Mouse (Mus musculus) intestine, postnatal 0 days (tissue): ENCODE results near the gene Med11. TPM values are rescaled to one million over a fixed set of nuclear protein-coding genes. Genes with fewer than 3 reads are reported as not detected.
A peak's percentile ranks its signal among the peaks of the same experiment; 100 is the strongest.

Experiments
- ATAC-seq: fragments of 200-750 bp; cut with Nextera tagmentation; 2 replicates; pipeline ENCODE4 v1.8.0; 2017; ENCODE audit warnings: mild to moderate bottlenecking, moderate TSS enrichment, moderate library complexity
- H3K27ac ChIP-seq: fragments of 300-500 bp; sonication (generic); 2 replicates; pipeline ENCODE4 v1.5.1; 2014; ENCODE audit warnings: mild to moderate bottlenecking, low read depth, low read length, moderate library complexity
- H3K27me3 ChIP-seq: fragments of 300-500 bp; sonication (generic); replicated peaks from 2 replicates; pipeline ENCODE4 v1.6.1; 2014; ENCODE audit warnings: low read length, mixed read lengths; ENCODE audit not compliant: control insufficient read depth, insufficient read depth
- H3K36me3 ChIP-seq: fragments of 300-500 bp; sonication (generic); 2 replicates; pipeline ENCODE4 v1.6.1; 2014; ENCODE audit warnings: mild to moderate bottlenecking, moderate library complexity; ENCODE audit not compliant: control insufficient read depth, insufficient read depth
- H3K4me1 ChIP-seq: fragments of 300-500 bp; sonication (generic); replicated peaks from 2 replicates; pipeline ENCODE4 v1.6.1; 2014; ENCODE audit warnings: antibody characterized with exemption, low read length, mixed read lengths; ENCODE audit not compliant: control insufficient read depth, insufficient read depth
- H3K4me2 ChIP-seq: fragments of 300-500 bp; sonication (generic); replicated peaks from 2 replicates; pipeline ENCODE4 v1.6.1; 2014; ENCODE audit warnings: low read depth, mild to moderate bottlenecking, moderate library complexity
- H3K4me3 ChIP-seq: fragments of 300-500 bp; sonication (generic); 2 replicates; pipeline ENCODE4 v1.5.1; 2014; ENCODE audit warnings: low read depth, low read length
- H3K9ac ChIP-seq: fragments of 300-500 bp; sonication (generic); 2 replicates; pipeline ENCODE4 v1.6.1; 2014; ENCODE audit warnings: mild to moderate bottlenecking, low read depth, low read length
- H3K9me3 ChIP-seq: fragments of 300-500 bp; sonication (generic); 2 replicates; pipeline ENCODE4 v1.6.1; 2016; ENCODE audit warnings: mixed run types; ENCODE audit not compliant: control insufficient read depth
- CTCF ChIP-seq: sonication (generic); IDR thresholded peaks from 2 replicates; pipeline ENCODE4 v1.5.1; 2016; ENCODE audit warnings: low read depth, mild to moderate bottlenecking, control low read depth, antibody characterized with exemption, moderate library complexity
- WGBS: fragments of 180-500 bp; shearing (Covaris S2); extraction: QIAGEN DNeasy Blood & Tissue Kit; methylation state at CpG from one replicate; pipeline ENCODE4 v1.1.7; 2014; 5-methylcytosine and 5-hydroxymethylcytosine counted together
- polyA plus RNA-seq: library from polyadenylated mRNA; unstranded; fragments of >200 nt; fragmentation: Nextera tagmentation; extraction: Ambion mirVana; gene quantifications from 2 replicates; pipeline ENCODE4 v1.2.1, GENCODE M21; 2015

The Med11 gene
- polyA plus RNA-seq, 1 experiment from 2014 or later: 30.7 TPM

GRCm38 (mm10) chr11:70453261-70454044 is 1.7 kb downstream of the Med11 start:
- Histone ChIP-seq H3K9me3 (no peaks in the 10 kb centered on the region), H3K4me3 (no peak overlapping the region), H3K4me1 (no peaks in the 10 kb centered on the region), H3K9ac (no peak overlapping the region), H3K27ac (no peak overlapping the region), H3K27me3 (no peaks in the 10 kb centered on the region), H3K4me2 (peak overlapping the region; percentile 76), H3K36me3 (peaks cover 8% of the 10 kb centered on the region)
- WGBS: 76% methylated on average over 9 of the region's 9 CpGs
- no peak for TF ChIP-seq CTCF
- no peak for ATAC-seq

DNA sequence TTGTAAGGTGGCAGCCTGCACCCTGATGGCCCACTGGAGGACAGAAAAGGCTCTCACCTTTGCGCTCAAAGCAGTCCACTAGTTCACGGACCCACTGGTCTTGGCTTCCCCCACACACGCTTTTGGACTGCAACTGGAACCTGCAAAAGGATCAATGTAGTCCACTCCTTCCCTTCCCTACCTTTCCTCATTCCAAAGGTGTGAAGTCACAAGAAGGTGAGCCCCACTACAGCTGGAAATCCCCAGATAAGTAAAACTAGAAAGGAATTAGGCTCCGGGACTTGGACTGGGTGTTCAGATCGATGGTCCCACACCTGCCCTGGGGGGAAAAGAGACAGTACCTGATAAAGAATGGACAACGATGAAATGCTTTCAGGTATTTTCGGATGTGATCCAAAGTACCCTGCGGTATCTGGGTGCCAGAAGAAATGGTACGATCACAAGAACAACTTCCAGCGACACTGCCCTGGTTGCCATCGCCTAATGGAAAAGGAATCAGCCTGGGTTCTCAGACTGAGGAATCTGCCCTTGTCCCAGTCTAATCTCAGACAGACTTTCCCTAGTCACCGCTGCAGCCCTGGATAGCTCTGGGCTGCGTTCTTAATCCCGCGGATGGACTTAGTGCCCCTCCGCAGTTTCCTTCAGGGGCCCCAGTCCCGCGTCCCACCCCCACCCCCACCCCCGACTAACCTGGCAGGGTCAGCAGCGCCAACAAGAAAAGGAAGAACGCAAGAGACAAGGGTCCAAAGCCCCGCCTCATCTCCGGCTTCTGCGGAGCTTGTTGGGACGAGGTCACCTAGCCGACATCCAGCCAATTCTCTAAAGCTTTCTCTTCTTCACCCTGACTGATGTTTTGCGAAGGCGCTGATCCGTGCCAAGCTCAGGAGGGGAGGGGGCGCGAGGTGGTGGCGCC is 7.2 kb downstream of the Med11 start, which contains the start of gene Zmynd15:
Zmynd15 (plus strand) TSS at position 746 of the 913 bp plus-strand sequence.
- Histone ChIP-seq H3K27ac (peak within 1 kb of the TSS; percentile 65), H3K4me1 (no peaks in the 10 kb centered on the region), H3K27me3 (0 out of 2 replicates have a peak, but pooled peaks cover 6% of the 10 kb centered on the region), H3K4me2 (peak within 1 kb of the TSS; percentile 98), H3K9me3 (no peaks in the 10 kb centered on the region), H3K36me3 (peaks cover 8% of the 10 kb centered on the region), H3K4me3 (peak within 1 kb of the TSS; percentile 62), H3K9ac (peak within 1 kb of the TSS; percentile 62)
- ATAC-seq: peak; percentile 39; the same call in 1 of the 2 replicates
- 11% methylated on average over 32 of the region's 32 CpGs for WGBS
- TF ChIP-seq CTCF: no peak

DNA sequence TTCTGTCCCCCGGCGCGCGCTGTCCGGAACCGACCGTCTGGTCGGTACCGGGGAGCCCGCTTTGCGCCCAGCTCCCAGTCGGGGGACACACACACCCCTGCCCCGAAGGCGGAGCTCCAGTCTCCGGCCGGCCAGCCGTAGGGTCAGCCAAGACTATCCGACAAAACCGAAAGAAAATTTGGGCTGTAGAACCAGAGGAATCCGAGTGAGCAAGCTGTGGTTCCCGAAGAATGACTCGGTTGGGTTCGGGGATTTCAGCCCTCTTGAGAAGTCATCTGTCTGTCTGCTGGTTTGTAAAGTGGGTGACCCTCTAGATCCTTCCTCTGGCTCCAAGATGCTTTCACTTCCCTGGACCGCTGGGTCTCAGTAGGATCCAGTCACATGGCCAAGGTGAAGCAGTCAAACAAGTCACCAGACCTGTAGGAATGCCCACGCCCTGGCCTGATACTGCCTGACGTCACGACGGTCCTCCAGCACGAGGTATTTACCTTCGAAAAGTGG is 7.9 kb downstream of the Med11 start, which contains the start of gene Cxcl16:
Cxcl16 (minus strand) TSS at position 384 of the 501 bp plus-strand sequence.
- peaks cover 8% of the 10 kb centered on the region for H3K36me3 ChIP-seq
- WGBS: 1% methylated on average over 30 of the region's 30 CpGs
- peak within 1 kb of the TSS; percentile 65 for H3K27ac ChIP-seq
- H3K4me2 ChIP-seq: peak within 1 kb of the TSS; percentile 98
- no peaks in the 10 kb centered on the region for H3K9me3 ChIP-seq
- peak within 1 kb of the TSS; percentile 62 for H3K9ac ChIP-seq
- TF ChIP-seq CTCF: no peak
- no peaks in the 10 kb centered on the region for H3K4me1 ChIP-seq
- H3K27me3 ChIP-seq: 0 out of 2 replicates have a peak, but pooled peaks cover 6% of the 10 kb centered on the region
- H3K4me3 ChIP-seq: peak within 1 kb of the TSS; percentile 62
- peak; percentile 75 for ATAC-seq

GRCm38 (mm10) chr11:70463970-70464369 is 12.3 kb downstream of the Med11 start:
- Histone ChIP-seq H3K27me3 (peaks cover 14% of the 10 kb centered on the region; the same call in 1 of the 2 replicates), H3K36me3 (no peaks in the 10 kb centered on the region), H3K4me3 (no peak overlapping the region), H3K9me3 (no peaks in the 10 kb centered on the region), H3K4me1 (no peaks in the 10 kb centered on the region), H3K9ac (no peak overlapping the region), H3K27ac (no peak overlapping the region), H3K4me2 (no peak overlapping the region)
- WGBS: 83% methylated on average over 5 of the region's 5 CpGs
- TF ChIP-seq CTCF: no peak
- no peak for ATAC-seq

DNA sequence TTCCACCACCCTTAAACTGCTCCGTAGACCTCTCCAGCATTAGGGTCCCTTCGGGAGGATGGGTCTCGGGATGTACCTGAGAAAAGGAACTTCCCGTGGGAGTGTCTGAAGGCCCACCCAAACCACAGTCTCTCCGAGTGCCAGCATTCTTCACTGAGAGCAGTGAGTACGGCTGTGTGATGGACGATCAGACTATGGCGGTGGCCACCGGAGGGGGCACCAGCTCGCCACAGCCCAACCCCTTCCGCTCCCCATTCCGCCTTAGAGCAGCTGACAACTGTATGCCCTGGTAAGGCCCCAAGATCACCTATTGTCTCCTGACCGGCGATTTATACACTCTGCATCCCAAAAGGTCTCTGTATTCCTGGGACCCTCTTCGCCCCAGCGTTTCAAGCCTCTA is 13.5 kb downstream of the Med11 start:
- no peak overlapping the region for H3K4me2 ChIP-seq
- H3K4me3 ChIP-seq: no peak overlapping the region
- H3K36me3 ChIP-seq: no peaks in the 10 kb centered on the region
- H3K27me3 ChIP-seq: peaks cover 14% of the 10 kb centered on the region; the same call in 1 of the 2 replicates
- TF ChIP-seq CTCF: peak; percentile 30
- H3K9ac ChIP-seq: no peak overlapping the region
- H3K4me1 ChIP-seq: no peaks in the 10 kb centered on the region
- WGBS: 52% methylated on average over 16 of the region's 16 CpGs
- H3K27ac ChIP-seq: no peak overlapping the region
- ATAC-seq: no peak
- no peaks in the 10 kb centered on the region for H3K9me3 ChIP-seq
